Mouse (Mus musculus): ENCODE data around the gene 9130023H24Rik. TPM values are rescaled to one million over a fixed set of nuclear protein-coding genes. Genes with fewer than 3 reads are reported as not detected.

9130023H24Rik gene
- polyA plus RNA-seq, 1 experiment from 2014 or later: 9.1 TPM

DNA sequence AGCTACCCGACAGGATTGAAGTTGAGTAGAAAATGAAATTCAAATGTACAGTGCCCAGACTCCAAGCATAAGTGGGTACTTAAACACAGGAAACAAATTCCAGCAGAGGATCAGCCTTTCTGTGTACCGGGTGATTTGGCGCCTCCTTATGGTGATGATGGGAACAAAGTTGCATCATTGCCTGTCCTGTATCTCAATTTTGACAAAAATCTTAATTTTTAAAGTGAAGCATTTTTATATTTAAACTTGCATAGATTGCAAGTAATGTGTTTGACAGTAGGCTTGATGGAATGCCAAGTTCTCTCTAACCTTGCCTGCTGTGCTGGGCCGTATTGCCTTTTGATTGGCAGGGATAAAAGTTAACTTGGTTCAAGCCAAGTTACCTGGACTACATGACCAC, 1.2 kb upstream of the 9130023H24Rik start:
- no peaks in the 10 kb centered on the region for H3K27me3 ChIP-seq (replicated peaks; ENCODE audit: control insufficient read depth, insufficient read depth, low read length)
- H3K36me3 ChIP-seq (ENCODE audit: control insufficient read depth, insufficient read depth): no peaks in the 10 kb centered on the region
- peaks cover 12% of the 10 kb centered on the region for H3K4me1 ChIP-seq (replicated peaks; ENCODE audit: control insufficient read depth, insufficient read depth, low read length)
- peak overlapping the region; percentile 66 for H3K4me3 ChIP-seq (replicated peaks; ENCODE audit: low read length)
- H3K9ac ChIP-seq (replicated peaks; ENCODE audit: low read depth, low read length): no peak overlapping the region
- H3K4me2 ChIP-seq (ENCODE audit: low read length): peak overlapping the region; percentile 62
- ATAC-seq: no peak
- H3K9me3 ChIP-seq (ENCODE audit: control insufficient read depth, low read length): no peaks in the 10 kb centered on the region
- H3K27ac ChIP-seq (ENCODE audit: low read length): no peak overlapping the region; the same call in 1 of the 2 replicates
- WGBS: 17% methylated on average over 4 of the region's 4 CpGs

DNA sequence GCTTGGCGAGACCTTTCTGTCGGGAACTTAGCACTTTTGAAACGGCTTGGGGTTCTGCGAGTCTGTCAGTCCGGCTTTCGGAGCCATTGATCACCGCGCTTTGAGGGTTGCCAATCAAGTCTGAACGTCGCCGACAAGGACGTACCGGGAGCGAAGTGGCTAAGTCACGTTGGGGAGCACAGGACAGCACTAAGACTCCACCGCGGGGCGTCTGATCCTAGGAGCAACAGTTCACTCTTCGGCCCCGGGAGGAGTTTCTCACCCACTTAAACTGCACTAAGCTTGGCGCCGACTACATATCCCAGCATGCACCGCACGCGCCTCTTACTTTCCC, 271 bp downstream of the 9130023H24Rik start:
- Histone ChIP-seq H3K27me3 (replicated peaks; ENCODE audit: control insufficient read depth, insufficient read depth, low read length) (no peaks in the 10 kb centered on the region), H3K27ac (ENCODE audit: low read length) (peak overlapping the region; percentile 96), H3K36me3 (ENCODE audit: control insufficient read depth, insufficient read depth) (no peaks in the 10 kb centered on the region), H3K9me3 (ENCODE audit: control insufficient read depth, low read length) (no peaks in the 10 kb centered on the region), H3K4me1 (replicated peaks; ENCODE audit: control insufficient read depth, insufficient read depth, low read length) (peaks cover 12% of the 10 kb centered on the region), H3K4me3 (replicated peaks; ENCODE audit: low read length) (peak overlapping the region; percentile 66), H3K9ac (replicated peaks; ENCODE audit: low read depth, low read length) (peak overlapping the region; percentile 55), H3K4me2 (ENCODE audit: low read length) (peak overlapping the region; percentile 93)
- 0% methylated on average over 25 of the region's 25 CpGs for WGBS
- no peak for ATAC-seq

- no peaks in the 10 kb centered on the region for H3K36me3 ChIP-seq (ENCODE audit: control insufficient read depth, insufficient read depth)
- 25% methylated on average over 37 of the region's 37 CpGs for WGBS
- peak within 1 kb of the TSS; percentile 96 for H3K27ac ChIP-seq (ENCODE audit: low read length)
- peaks cover 12% of the 10 kb centered on the region for H3K4me1 ChIP-seq (replicated peaks; ENCODE audit: control insufficient read depth, insufficient read depth, low read length)
- peak within 1 kb of the TSS; percentile 93 for H3K4me2 ChIP-seq (ENCODE audit: low read length)
- H3K9me3 ChIP-seq (ENCODE audit: control insufficient read depth, low read length): no peaks in the 10 kb centered on the region
- no peaks in the 10 kb centered on the region for H3K27me3 ChIP-seq (replicated peaks; ENCODE audit: control insufficient read depth, insufficient read depth, low read length)
- peak; percentile 19; the same call in 1 of the 2 replicates for ATAC-seq
- H3K4me3 ChIP-seq (replicated peaks; ENCODE audit: low read length): peak within 1 kb of the TSS; percentile 66
- H3K9ac ChIP-seq (replicated peaks; ENCODE audit: low read depth, low read length): peak within 1 kb of the TSS; percentile 79
Observed at GRCm38 (mm10) chr7:128236856-128237592, 807 bp downstream of the 9130023H24Rik start, which contains the start of gene Armc5. Gene Armc5 (plus strand): TSS chr7:128237342.

DNA sequence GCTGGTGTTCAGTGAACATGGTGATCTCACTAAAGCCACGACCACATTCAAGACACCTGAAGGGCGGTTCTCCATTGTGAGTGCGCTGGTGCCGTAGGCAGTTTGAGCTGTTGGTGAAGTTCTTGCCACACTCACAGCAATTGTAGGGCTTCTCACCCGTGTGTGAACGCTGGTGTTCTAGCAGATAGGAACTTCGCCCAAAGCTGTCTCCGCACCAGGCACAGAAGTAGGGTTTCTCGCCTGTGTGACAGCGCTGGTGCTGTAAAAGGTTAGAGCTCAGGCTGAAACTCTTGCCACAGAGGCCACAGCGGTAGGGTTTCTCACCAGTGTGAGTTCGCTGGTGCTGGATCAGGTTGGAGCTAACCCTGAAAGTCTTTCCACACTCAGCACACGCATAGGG, 1.4 kb downstream of the 9130023H24Rik start:
- no peak overlapping the region for H3K27ac ChIP-seq (ENCODE audit: low read length)
- no peak overlapping the region; the same call in 1 of the 2 replicates for H3K9ac ChIP-seq (replicated peaks; ENCODE audit: low read depth, low read length)
- no peaks in the 10 kb centered on the region for H3K36me3 ChIP-seq (ENCODE audit: control insufficient read depth, insufficient read depth)
- no peaks in the 10 kb centered on the region for H3K27me3 ChIP-seq (replicated peaks; ENCODE audit: control insufficient read depth, insufficient read depth, low read length)
- peaks cover 12% of the 10 kb centered on the region for H3K4me1 ChIP-seq (replicated peaks; ENCODE audit: control insufficient read depth, insufficient read depth, low read length)
- H3K9me3 ChIP-seq (ENCODE audit: control insufficient read depth, low read length): no peaks in the 10 kb centered on the region
- WGBS: 95% methylated on average over 13 of the region's 13 CpGs
- H3K4me3 ChIP-seq (replicated peaks; ENCODE audit: low read length): no peak overlapping the region
- no peak for ATAC-seq
- H3K4me2 ChIP-seq (ENCODE audit: low read length): no peak overlapping the region

DNA sequence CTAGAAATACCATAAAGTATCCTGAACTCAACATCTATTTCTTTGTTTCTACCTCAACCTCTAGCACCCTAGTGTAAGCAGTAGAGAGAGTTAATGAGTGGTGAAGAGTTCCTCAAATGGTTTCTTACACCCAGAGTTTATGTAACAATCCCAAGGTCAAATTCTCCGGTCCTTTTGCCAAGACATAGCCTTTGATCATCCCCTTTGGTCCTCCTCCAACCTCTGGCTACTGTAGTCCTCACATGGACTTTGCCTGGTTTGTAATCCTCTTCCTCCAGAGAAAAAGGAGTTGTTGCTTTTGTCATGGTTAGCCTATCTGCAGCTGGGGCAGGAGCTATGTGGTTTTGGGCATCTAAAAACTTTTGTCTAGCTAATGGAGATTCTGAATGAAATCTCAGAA, 2.4 kb downstream of the 9130023H24Rik start:
- Histone ChIP-seq H3K9me3 (ENCODE audit: control insufficient read depth, low read length) (no peaks in the 10 kb centered on the region), H3K4me1 (replicated peaks; ENCODE audit: control insufficient read depth, insufficient read depth, low read length) (peaks cover 12% of the 10 kb centered on the region), H3K27me3 (replicated peaks; ENCODE audit: control insufficient read depth, insufficient read depth, low read length) (no peaks in the 10 kb centered on the region), H3K9ac (replicated peaks; ENCODE audit: low read depth, low read length) (no peak overlapping the region), H3K4me2 (ENCODE audit: low read length) (no peak overlapping the region), H3K36me3 (ENCODE audit: control insufficient read depth, insufficient read depth) (no peaks in the 10 kb centered on the region), H3K4me3 (replicated peaks; ENCODE audit: low read length) (no peak overlapping the region), H3K27ac (ENCODE audit: low read length) (no peak overlapping the region)
- no peak for ATAC-seq
- WGBS: 83% methylated on average over 1 of the region's 1 CpGs

GRCm38 (mm10) chr7:128234796-128235195, 3.0 kb downstream of the 9130023H24Rik start:
- no peaks in the 10 kb centered on the region for H3K9me3 ChIP-seq (ENCODE audit: control insufficient read depth, low read length)
- H3K27me3 ChIP-seq (replicated peaks; ENCODE audit: control insufficient read depth, insufficient read depth, low read length): no peaks in the 10 kb centered on the region
- WGBS: 85% methylated on average over 2 of the region's 2 CpGs
- H3K36me3 ChIP-seq (ENCODE audit: control insufficient read depth, insufficient read depth): no peaks in the 10 kb centered on the region
- no peak overlapping the region for H3K4me3 ChIP-seq (replicated peaks; ENCODE audit: low read length)
- ATAC-seq: no peak
- peaks cover 12% of the 10 kb centered on the region for H3K4me1 ChIP-seq (replicated peaks; ENCODE audit: control insufficient read depth, insufficient read depth, low read length)
- H3K4me2 ChIP-seq (ENCODE audit: low read length): no peak overlapping the region
- H3K9ac ChIP-seq (replicated peaks; ENCODE audit: low read depth, low read length): no peak overlapping the region
- no peak overlapping the region for H3K27ac ChIP-seq (ENCODE audit: low read length)

GRCm38 (mm10) chr7:128231741-128232140, 6.1 kb downstream of the 9130023H24Rik start:
- Histone ChIP-seq H3K27me3 (replicated peaks; ENCODE audit: control insufficient read depth, insufficient read depth, low read length) (no peaks in the 10 kb centered on the region), H3K27ac (ENCODE audit: low read length) (no peak overlapping the region), H3K9ac (replicated peaks; ENCODE audit: low read depth, low read length) (no peak overlapping the region), H3K4me3 (replicated peaks; ENCODE audit: low read length) (no peak overlapping the region), H3K36me3 (ENCODE audit: control insufficient read depth, insufficient read depth) (no peaks in the 10 kb centered on the region), H3K9me3 (ENCODE audit: control insufficient read depth, low read length) (no peaks in the 10 kb centered on the region), H3K4me1 (replicated peaks; ENCODE audit: control insufficient read depth, insufficient read depth, low read length) (peaks cover 2% of the 10 kb centered on the region), H3K4me2 (ENCODE audit: low read length) (no peak overlapping the region)
- ATAC-seq: no peak
- WGBS: 52% methylated on average over 8 of the region's 8 CpGs

GRCm38 (mm10) chr7:128220936-128221335, 16.9 kb downstream of the 9130023H24Rik start:
- no peak overlapping the region for H3K4me3 ChIP-seq (replicated peaks; ENCODE audit: low read length)
- no peak overlapping the region for H3K27ac ChIP-seq (ENCODE audit: low read length)
- H3K9me3 ChIP-seq (ENCODE audit: control insufficient read depth, low read length): no peaks in the 10 kb centered on the region
- H3K27me3 ChIP-seq (replicated peaks; ENCODE audit: control insufficient read depth, insufficient read depth, low read length): no peaks in the 10 kb centered on the region
- no peak for ATAC-seq
- H3K9ac ChIP-seq (replicated peaks; ENCODE audit: low read depth, low read length): no peak overlapping the region
- no peaks in the 10 kb centered on the region for H3K36me3 ChIP-seq (ENCODE audit: control insufficient read depth, insufficient read depth)
- H3K4me2 ChIP-seq (ENCODE audit: low read length): no peak overlapping the region
- H3K4me1 ChIP-seq (replicated peaks; ENCODE audit: control insufficient read depth, insufficient read depth, low read length): no peaks in the 10 kb centered on the region
- 90% methylated on average over 3 of the region's 3 CpGs for WGBS

GRCm38 (mm10) chr7:128219952-128220351, 17.9 kb downstream of the 9130023H24Rik start:
- H3K27me3 ChIP-seq (replicated peaks; ENCODE audit: control insufficient read depth, insufficient read depth, low read length): no peaks in the 10 kb centered on the region
- H3K9me3 ChIP-seq (ENCODE audit: control insufficient read depth, low read length): no peaks in the 10 kb centered on the region
- 90% methylated on average over 4 of the region's 4 CpGs for WGBS
- no peak overlapping the region for H3K9ac ChIP-seq (replicated peaks; ENCODE audit: low read depth, low read length)
- H3K36me3 ChIP-seq (ENCODE audit: control insufficient read depth, insufficient read depth): no peaks in the 10 kb centered on the region
- ATAC-seq: no peak
- no peak overlapping the region for H3K27ac ChIP-seq (ENCODE audit: low read length)
- H3K4me1 ChIP-seq (replicated peaks; ENCODE audit: control insufficient read depth, insufficient read depth, low read length): no peaks in the 10 kb centered on the region
- no peak overlapping the region for H3K4me3 ChIP-seq (replicated peaks; ENCODE audit: low read length)
- no peak overlapping the region for H3K4me2 ChIP-seq (ENCODE audit: low read length)

All from forebrain, embryonic 16.5 days (tissue).